Mouse (Mus musculus): Measurements from ENCODE around the gene Yipf4.
"Not testable (repeated sequence)": the region's sequence is repeated elsewhere in the genome, so short reads cannot be mapped to it uniquely, and the experiment has no call there.

Yipf4 gene

DNA sequence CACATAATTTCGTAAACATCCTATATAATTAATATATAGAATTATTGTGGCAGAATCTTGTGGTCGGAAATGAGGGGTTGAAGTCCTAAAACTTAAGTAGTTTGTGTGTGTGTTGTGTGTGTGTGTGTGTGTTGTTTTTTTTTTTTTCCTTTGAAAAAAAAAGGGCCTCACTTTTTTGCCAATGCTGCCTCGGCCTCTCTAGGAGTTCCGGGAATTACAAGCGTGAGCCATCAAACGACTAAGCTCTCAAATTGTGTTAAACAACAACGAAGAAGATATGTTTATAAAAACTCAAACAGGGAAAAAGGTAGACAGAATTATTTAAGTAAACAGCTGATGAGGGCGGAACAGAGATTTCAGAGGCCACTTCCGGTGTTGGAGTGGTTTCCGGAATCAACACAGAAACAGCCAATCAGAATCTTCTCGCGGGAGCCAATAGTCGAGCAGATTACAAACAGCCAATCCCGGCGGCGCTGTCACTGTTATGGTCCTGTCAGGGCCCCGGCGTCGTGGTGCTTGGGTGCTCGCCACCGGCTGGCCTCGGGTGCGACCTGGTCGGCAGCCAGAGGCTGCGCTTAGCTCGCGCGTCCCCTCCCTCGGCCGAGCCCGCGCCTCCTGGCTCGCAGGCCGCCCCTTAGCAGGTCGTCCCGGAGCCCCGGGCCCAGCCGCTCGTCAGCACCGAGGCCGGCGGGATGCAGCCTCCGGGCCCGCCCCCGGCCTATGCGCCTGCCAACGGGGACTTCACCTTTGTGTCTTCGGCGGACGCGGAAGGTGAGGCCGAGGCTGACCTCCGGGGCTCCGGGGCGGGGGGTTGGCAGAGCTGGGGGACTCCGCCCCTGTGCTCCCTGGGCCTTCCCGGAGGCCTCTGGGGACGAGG, at the start of gene Yipf4:
Gene Yipf4 (plus strand): TSS at position 470 of the 877 bp plus-strand sequence.
- DNase-seq (ENCODE audit: extremely low spot score) = peak; percentile 92

DNA sequence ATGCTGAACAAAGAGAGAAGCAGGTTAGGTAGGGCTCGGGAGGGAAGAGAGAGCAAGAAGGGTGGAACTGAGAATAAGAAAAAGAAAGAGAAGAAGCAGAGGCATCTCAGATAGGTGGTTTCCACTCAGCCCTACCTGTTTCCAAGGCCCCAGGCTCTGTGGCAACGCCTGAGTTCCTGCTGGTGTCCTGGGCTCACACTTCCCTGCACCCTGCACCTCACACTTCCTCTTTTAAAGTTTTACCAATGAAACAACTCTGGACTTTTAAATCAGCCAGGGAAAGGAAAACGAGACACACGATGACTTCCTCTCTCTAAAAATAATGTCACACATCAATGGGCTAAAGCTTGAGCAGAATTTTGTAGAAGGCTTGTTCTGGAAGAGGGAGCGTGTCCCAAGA, 48.8 kb upstream of the Yipf4 start:
- no peak for DNase-seq (ENCODE audit: extremely low spot score)

DNA sequence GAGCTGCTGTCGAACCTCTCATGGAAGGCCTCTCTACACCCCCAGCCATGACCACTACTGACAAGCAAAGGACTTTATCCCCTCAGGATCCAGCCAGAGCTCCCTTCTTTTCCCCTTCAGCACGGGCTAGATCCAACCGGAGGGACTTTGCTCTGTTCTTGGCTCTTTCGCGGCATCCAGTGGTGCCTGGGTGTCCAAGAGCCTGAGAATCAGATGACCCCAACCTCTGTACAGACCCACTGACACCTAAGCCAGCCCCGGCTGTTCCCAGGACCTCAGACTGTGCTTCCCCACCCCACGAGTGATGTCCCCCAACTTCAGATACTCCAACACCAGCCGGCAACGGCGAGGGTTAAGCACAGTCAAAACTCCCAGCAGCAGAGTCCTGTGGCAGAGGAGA, 39.5 kb upstream of the Yipf4 start:
- no peak for DNase-seq (ENCODE audit: extremely low spot score)

DNA sequence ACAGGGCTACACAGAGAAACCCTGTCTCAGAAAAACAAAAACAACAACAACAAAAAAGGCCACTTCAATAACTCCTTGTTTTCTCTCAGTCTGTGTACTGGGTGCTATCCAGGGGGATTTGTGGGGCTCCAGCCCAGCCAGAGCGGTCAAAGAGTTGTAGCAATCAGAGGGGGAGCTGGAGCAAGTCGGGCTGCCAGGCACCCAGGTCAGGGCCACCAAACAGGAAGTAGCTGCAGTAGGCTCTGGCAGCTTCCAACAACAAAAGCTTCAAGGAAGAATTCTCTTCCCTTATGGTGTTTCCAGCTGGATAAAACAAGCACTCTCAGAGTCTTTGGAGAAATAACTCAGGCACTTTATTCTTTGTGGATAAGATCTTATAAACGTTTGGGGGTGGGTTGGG, 35.4 kb upstream of the Yipf4 start:
- DNase-seq (ENCODE audit: extremely low spot score) = no peak

DNA sequence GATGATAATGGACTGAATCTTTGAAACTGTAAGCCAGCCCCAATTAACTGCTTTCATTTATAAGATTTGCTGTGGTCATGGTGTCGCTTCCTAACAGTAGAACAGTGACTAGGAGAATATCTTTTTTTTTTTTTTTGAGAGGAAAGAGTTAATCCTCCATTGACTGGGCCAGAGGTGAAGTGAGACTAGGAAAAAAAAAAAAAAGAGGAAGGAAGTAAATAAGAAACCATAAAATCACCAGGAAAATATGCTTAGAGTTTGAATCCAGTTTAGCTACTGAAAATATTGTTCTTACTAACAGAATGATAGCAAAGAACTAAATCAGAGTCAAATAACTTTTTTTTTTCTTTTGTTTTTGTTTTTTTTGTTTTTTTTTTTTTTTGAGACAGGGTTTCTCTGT, 34.6 kb upstream of the Yipf4 start:
- no peak for DNase-seq (ENCODE audit: extremely low spot score)

DNA sequence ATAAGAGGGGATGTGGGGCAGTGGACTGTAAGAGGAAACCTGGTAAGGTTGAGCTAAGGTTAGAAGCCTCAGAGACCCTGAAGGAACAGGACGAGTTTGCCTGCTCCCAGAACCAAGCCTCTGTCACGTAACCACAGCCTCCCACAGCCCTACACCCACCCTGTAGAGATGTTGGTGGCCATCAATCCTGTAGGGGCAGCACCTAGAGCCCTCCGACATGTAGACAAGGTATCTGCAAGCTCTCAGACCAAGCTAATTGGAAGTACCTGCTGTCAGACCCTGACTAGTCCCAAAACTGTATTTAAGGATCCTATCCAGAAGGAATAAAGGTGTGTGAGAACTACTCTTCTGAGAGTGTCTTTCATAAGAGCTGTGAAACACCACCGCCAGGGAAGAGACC, 33.9 kb upstream of the Yipf4 start:
- DNase-seq (ENCODE audit: extremely low spot score) = no peak

DNA sequence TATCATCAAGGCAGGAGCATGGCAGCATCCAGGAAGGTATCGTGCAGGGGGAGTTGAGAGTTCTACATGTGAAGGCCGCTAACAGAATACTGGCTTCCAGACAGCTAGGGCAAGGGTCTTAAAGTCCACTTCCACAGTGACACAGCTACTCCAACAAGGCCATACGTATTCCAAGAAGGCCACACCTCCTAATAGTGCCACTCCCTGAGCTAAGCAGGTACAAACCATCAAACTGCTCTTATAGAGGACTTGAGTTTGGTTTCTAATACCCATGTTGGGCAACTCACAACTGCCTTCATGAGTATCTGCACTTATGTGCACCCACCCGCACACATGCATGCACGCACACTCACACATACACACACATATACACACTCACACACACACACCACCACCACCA, 32.5 kb upstream of the Yipf4 start:
- no peak for DNase-seq (ENCODE audit: extremely low spot score)

DNA sequence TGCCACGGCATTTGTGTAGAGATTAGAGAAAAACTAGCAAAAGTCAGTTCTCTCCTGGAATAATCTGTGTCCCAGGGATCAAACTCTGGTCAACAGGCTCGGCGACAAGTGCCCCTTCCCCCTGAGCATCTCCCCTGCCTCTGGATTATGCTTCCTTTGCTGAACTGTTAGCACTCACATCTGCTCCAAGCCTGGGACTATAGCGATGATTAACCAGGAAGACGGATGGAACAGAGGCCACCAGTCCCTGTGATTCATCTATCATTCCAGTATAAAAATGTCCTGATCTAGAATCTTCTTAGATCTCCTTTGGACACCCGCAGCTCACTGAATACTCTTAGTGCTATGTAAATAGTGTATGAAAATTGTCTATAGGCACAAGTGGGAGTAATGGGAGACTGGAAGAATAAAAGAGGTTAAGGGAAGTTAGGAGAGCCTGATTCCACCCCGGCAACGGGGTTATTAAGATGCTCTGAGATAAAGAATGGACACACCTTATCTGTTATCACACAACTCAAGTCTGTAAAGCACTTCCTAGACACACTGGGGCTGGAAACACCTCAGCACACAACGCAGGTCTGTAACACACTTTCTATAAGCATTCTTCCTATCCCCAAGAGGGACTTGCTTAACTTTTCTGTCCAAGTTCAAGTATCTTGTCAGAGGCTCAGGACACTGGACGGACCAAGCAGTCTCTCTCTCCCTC, 31.2 kb upstream of the Yipf4 start:
- no peak for DNase-seq (ENCODE audit: extremely low spot score)

DNA sequence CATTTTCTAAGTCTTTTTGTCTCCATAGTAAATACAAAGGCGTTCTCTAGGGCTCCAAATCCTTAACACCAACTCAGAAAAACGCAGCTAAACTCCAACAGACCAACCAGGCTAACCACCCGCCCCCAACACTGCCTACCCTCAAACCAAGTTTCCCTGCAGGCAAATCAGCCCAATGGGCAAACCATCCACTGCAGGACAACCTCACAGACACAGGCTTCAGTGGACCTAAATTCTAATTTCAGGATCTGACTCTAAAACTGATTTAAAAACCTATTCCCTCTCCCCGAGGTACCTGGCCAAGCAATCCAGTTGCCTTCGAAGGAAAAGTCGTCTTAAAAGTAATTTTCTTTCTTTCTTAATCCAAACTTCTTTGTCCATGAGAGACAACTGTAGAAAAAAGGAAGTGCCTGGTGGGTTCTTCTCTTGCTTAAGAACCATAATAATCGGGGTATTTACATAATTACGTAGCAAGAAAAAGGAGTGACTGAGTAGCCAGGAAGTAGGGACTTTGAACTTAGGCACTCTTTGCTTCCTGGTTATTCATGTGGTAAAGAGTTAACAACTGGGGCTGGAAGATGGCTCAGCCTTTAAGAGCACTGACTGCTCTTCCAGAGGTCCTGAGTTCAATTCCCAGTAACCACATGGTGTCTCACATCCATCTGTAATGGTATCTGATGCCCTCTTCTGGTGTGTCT, 30.4 kb upstream of the Yipf4 start, which contains the start of gene Nlrc4:
Gene Nlrc4 (minus strand): TSS at position 432 of the 698 bp plus-strand sequence.
- DNase-seq (ENCODE audit: extremely low spot score) = no peak

DNA sequence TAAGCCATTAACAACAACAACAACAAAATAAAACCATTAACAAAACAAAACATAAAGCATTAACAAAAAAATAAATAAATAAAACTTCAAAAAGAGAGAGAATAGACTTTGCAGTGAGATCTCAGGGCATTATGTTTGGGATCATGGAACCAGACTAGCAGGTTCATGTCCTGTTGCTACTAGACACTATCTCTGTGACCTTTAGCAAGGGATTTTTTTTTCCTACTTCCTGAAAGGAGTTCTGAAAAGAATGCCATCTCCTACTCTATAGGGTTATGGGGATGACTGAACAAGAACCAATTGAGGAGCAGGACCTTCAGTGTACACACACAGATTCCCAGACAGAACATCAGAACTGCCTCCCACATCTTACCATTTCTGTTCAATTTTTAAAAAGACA, 25.8 kb upstream of the Yipf4 start:
- no peak for DNase-seq (ENCODE audit: extremely low spot score)

DNA sequence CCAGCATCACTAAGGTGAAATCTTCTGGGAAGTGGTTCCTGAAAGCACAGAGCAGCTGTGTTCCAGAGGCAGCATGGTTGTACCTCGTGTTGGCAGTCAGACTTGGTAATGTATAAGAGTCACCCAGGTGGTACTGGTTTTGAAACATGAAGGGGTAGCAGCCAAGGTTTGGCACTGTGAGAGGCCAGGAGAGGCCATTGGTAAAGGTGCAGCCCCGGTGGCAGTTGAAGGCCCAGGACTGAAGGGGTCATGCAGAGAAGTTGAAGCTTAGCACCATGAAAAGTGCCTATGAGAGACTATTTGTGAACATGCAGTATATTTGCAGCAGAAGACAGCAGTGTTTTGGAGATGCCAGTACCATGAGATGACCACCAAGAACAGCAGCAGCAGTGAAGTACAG, 21.3 kb upstream of the Yipf4 start:
- DNase-seq (ENCODE audit: extremely low spot score) = not testable (repeated sequence)

DNA sequence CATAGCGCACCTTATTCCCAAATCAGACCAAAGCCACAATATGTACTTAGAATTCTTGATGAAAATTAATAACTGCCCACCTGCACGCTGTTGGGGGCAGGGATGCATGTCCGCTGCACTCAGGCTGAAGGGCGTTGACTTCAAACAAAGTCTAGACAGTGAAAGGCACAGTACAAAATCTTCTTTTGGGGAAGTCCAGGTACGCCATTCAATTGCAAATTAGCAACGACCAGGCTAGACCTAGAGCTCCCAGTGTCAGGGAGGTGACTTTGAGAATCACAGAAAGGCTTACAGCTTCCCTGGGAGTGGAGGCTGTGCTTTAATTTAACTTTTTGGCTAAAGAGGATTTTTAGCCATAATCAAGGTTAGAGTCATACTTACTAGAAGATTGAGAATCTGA, 19.2 kb upstream of the Yipf4 start:
- DNase-seq (ENCODE audit: extremely low spot score) = not testable (repeated sequence)

DNA sequence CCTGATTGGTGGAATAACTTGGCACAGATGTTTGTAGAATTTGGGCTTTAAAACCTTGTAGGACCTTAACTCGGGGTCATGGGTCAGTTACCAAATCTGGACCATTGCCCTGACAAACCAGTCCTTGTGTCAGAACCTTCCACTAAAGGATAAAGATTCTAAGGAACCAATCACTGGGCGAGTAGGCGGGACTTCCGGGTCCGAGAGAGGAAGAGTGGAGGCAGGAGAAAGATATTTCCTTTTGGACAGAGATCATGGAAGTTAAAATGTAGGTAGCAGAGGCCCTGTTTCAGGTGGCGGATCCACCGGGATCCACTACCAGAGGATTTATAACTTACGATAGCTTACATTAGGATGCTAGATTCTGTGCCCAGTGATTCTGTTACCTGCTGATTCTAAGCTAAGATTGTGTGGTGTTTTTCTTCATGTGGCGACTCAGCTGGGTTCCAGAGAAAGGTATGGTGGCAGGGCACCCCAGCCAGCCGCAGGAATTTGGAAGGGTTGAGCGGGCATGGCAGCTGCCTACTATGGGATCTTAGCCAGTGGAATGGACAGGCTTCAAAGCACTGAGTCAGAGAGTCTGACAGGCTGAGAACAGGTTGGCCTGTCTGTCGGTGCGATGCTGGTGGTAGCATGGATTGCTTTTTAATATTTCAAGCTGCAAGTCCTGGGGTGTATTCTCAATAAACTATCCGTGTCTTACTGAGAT, 8.8 kb upstream of the Yipf4 start:
- DNase-seq (ENCODE audit: extremely low spot score) = no peak

DNA sequence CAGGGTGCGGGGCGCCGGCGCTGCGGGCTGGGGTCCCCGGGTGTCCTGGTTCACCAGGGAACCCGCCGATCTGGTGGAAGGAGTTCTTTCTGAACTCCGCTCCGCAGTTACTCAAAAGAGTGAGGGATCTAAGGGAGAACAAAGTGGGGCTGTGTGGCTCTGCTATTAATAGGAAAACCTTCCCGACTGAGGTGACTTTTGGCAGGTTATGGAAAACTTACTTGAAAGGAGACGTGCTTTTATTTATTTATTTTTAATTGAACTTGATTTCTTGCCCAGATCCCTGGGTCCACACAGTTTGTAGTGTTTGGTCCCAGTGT, 568 bp downstream of the Yipf4 start:
- DNase-seq (ENCODE audit: extremely low spot score) = no peak

DNA sequence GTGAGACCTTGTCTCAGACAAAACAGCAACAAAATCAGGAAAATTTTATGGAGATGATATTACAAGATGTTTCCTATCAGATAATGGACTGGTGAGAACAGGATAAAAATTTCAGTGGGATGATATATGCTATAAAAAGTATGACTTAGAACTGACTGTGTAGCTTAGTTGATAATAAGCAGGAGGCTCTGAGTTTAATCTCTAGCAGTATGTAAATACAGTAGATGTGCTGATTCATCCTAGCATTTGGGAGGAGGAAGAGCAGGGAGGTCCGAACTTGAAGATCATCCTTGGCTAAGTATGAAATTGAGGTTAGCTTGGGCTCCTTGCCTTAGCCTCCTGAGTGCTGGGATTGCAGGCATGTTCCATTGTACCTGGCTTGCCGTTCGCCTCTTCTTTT, 2.3 kb downstream of the Yipf4 start:
- DNase-seq (ENCODE audit: extremely low spot score) = no peak

DNA sequence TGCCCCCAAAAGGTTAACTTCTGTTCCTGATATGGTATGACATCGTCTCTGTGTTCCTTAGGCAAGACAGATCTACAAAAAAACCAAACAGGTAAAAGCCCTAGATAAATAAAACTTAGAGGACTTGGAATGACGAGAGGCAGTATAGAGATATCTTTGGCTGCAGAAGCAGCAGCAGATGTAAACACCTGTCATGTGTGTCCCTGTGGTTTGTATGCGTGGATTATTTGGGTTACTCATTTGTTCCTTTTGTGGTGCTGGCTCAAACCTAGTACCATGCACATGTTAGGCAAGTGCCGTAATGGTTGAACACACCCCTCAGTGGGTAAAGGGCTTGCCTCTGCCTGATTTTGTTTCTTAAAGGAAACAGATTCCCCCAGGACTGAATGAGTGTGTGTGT, 10.9 kb downstream of the Yipf4 start:
- no peak for DNase-seq (ENCODE audit: extremely low spot score)

DNA sequence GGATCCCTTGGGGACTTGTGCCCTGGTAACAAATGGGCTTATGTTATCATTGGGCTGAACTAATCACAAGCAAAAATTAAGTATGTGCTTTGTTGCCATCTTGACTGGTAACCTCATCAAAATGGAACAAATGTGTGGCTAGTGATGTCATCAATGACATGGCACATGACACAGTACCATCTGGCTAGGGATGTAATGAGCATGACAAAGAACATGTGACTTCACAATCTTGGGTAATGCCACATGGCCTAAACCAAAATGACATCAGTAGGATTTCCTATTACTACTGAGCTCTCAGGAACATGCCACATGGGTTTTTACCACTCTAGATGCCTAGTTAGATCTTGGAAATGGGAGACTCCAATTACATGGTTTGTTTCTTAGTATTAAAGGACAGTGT, 11.8 kb downstream of the Yipf4 start:
- DNase-seq (ENCODE audit: extremely low spot score) = no peak

DNA sequence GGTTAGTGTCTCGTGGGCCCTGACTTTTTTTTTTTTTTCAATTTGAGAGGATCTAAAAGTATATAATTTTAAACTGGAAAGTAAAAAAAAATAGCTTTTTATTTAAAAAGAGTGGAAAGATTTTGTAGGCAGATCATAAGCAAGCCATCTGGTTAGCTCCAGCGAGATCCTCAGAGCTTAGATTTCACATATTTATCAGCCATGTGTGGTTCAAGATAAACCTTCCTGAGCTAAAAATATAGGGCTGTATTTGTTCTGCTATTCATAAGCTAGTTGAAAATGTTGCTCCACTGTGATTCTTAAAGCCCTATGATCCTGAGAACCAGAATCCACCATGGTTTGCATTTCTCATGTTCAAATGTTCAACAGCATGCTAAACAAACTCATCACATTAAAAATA, 18.6 kb downstream of the Yipf4 start:
- no peak for DNase-seq (ENCODE audit: extremely low spot score)

DNA sequence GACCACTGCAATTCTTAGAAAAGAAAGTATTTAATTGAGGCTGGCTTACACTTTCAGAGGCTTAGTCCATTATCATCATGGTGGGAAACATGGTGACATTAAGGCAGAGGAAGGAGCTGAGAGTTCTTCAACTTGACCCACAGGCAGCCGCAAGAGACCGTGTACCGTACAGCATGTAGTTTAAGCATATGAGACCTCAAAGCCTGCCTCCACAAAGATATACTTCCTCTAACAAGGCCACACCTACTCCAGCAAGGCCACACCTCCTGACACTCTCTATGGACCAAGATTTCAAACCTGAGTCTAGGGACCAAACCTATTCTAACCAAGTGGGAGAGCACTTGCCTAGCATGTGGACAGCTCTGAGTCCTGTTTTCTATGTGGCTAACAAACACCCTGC, 19.3 kb downstream of the Yipf4 start:
- DNase-seq (ENCODE audit: extremely low spot score) = no peak

DNA sequence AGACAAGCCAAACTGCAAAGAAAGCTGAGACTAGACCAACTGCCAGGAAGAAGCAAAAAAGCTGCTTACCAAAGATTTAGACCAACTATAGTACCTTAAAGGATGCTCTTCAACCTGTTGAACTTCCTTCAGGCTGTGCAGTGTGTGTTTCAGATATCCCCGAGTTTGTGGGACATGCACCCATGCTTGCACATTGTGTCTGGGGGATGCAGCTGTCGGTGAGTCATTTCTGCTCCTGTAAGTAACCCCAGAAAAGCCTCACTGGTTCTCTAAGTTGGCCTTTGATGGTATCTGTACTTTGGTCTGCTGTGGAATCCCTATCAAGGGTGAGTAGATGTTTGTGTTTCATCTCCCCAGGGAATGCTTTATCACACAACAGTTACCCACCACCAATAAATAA, 23.0 kb downstream of the Yipf4 start:
- no peak for DNase-seq (ENCODE audit: extremely low spot score)

DNA sequence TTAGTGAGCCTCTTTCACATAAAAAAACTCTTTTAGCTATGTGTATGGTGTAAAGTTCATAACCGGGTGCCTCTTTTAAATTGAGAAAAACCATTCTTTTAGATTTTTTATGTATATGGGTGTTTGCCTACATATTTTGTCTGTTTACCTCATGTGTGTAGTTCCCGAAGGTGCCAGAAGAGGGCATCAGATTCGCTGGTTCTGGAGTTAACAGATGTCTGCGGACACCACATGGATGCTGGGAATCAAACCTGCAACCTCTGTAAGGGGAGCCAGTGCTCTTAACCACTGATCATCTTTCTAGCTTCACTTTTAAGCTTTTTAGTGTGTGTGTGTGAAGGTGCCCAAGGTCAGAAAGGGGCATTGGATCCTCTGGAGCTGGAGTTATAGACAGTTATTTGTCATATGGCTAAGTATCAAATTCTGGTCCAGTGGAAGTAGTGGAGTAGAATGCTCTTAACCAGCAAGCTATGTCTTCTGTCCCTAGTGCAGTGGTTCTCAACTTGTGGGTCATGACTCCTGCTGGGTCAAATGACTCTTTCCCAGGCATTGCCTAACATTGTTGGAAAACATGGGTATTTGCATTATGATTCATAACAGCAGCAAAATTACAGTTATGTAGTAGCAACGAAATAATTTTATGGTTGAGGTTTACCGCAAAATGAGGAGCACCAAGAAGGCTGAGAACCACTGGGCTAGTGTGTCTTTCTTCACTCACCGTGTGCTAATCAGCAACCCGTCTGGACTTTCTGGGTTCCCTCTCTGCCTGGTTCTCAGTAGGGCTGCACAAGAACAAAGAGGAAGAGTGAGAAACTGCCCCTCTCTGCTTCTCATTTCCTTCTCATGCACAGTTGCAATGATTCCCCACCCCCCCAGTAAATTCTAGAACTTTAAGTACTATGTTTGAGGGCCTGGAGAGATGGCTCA, 33.8 kb downstream of the Yipf4 start:
- DNase-seq (ENCODE audit: extremely low spot score) = no peak

Measured in embryo, embryonic 9.5 days (tissue).